Mouse (Mus musculus) brain, adult 2 months (tissue): Measurements from ENCODE around the gene Lrrc72.
"Not testable (repeated sequence)": the region's sequence is repeated elsewhere in the genome, so short reads cannot be mapped to it uniquely, and the experiment has no call there.

Source experiments
- DNase-seq: peaks from one replicate; pipeline ENCODE4 v3.0.0; 2011; ENCODE audit warnings: low read depth, low spot score

Gene Lrrc72

DNA sequence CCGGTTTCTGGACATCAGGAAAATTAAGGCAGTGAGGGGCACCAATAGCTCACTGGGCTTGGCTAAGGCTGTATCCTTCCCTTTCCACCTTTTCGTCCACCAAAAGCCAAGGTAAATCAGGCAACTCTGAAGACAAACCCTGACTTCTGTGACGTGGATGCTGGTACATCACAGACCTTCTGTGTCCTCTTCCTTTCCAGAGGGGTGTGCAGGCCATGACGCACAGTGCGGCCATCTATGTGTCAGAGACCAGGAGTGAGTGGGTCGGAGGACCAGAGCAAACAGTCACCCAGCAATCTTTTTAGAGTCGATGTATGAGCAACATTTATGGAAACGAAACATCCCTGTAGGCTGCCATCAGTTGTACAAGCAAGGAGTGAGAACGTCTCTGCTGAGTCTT, at the start of gene Lrrc72:
Gene Lrrc72 (minus strand): TSS at position 101 of the 400 bp plus-strand sequence.
- DNase-seq: no peak

DNA sequence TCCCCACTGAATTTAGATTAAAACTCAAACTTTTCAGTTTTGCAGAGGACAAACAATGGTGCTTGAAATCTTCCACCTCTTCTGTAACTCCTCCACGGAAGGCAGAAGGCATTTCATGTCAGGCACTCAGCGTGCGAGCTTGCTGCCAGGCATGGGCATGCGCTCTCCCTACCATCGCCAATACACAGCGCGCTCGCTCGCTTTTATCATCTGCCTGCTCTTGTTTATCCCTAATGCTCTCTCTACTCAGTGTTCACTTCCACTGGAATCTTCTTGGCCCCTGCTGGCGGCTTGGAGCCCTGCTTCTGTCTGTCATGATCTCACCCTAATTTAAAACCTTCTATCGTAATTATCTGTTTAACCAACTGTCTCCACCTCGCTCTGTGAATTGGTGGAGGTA, 49.1 kb upstream of the Lrrc72 start:
- DNase-seq: peak; percentile 51

GRCm38 (mm10) chr12:36291346-36291745, 38.1 kb upstream of the Lrrc72 start:
- peak; percentile 68 for DNase-seq

DNA sequence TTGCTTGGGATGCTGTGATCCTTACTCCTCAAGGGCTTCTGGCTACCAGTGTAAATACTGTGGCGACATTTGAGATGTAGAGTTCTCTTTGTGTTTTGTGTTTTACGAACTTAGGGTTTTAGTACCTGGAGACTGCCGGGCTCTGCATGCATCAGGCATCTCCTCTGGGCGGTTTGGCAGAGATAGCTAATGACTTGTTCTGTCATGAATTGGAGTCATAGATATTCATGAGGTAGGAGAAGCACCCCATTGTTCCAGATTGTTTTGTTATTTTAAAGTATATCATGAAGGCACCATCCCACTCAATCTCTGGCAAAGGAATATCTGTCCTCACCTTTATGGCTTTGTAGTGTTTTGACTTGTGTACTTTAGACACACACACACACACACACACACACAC, 37.3 kb upstream of the Lrrc72 start:
- no peak for DNase-seq

DNA sequence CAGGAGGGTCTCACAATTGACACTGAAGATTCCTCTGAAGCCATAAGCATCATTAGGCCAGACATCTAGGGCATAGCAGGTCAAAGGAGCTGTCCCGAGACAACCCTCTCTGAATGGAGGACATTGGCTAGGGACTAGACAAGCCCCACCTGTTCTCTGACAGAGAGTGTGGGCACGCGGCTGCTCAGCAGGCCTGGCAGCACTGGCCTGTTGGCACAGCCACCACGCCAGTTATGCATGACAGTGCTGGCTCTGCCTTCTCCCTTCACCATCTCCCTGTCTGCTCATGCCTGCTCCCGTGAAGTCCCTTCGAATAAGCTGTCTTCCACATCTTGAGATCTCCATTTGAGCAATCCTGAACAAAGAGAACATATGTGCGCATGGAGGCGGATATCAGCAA, 36.4 kb upstream of the Lrrc72 start:
- DNase-seq: peak; percentile 49

DNA sequence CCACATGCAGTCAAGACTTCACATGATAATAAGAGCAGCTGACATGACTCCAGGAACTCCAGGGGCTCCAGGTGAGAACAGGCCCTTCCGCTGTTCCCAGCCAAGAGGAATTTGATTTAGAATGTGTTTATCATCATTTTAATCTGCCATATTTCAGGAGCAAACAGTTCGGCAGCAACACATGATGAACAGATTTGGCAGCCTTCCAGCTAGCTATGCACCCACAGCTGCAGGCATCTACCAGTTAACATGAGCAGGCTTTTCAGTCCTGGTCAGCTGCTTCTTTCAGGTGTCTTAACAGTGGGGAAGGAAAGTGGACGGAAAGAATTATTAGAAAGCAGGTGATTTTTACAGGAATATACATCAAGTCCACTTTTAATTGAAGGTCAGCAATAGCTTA, 21.6 kb upstream of the Lrrc72 start:
- no peak for DNase-seq

DNA sequence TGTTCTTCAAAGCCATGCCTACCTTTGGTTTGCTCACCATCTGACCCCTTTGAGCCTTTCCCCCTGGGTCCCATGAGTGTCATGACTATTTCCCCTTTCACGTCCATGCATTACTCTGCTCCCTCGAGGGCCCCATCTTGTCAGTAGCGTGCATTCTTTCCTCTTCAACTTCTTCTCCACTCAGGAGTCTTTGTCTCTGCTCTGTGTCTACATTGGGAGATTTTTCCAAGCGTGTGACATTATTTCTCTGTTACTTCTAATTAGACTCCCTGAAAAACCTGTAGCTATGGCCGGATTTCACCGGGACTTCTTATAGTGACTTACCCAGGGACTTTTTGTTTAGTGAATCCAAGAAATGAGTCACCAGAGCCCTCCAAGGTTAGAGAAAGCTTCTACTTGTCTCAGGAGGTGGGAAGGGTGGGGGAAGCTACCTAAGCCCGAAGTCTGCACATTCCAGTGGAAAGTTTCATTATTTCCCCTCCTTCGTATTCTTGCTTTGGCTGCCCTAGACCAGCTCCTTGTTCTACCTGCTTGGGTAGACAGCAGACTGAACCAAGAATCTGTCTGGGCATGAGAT, 14.6 kb upstream of the Lrrc72 start:
- DNase-seq: no peak

DNA sequence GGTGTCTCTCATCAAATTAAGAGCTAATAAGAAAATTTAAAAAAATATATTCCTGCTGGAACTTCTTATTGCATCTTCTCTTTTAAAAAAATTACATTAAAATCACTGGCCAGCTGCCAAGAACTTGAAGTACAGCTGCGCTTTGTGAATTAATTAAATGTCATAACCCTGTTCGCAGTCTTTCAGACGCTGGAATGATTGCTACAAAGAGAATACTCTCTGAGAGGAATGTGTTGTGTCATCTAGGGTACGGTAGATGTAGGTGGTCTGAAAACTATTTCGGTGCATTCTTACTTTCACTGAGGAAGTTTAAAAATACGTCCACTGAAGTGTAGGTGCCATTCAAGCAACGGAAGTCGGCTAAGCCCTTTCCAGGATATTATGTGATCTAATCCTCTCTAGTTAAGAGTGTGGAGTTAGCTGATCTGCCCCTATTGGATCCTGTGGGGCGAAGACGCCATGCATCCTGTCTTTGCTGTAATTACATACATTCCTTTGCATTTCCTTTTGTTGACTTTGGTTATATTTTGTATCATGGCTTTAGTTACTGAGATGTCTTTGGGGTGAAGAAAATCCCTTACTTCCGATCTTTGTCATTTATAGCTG, 9.0 kb upstream of the Lrrc72 start:
- peak; percentile 24 for DNase-seq

GRCm38 (mm10) chr12:36255413-36255812, 2.2 kb upstream of the Lrrc72 start:
- DNase-seq: no peak

GRCm38 (mm10) chr12:36241171-36241570, 12.0 kb downstream of the Lrrc72 start:
- DNase-seq: peak; percentile 7

- DNase-seq: no peak
Observed at GRCm38 (mm10) chr12:36231386-36231785, 21.8 kb downstream of the Lrrc72 start.

- no peak for DNase-seq
Observed at GRCm38 (mm10) chr12:36224392-36224791, 28.8 kb downstream of the Lrrc72 start.

DNA sequence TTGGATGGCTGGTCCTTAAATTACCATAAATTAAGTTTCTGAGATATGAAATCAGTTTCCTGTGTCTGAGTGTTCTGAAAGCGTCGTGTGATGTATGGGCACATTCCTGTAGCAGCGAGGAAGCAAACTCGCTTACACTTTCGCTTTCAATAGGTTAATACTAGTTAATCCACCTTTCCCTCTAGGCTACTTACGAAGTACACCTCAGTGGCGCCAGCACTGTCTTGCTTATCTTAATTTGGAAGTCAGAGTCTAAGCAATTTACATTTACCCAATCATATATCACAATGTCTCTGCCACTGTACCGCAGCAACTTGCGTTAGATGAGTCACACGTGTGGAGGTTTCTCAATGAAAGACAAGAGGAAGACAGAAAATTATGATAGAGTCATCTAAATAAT, 36.3 kb downstream of the Lrrc72 start:
- DNase-seq: no peak

DNA sequence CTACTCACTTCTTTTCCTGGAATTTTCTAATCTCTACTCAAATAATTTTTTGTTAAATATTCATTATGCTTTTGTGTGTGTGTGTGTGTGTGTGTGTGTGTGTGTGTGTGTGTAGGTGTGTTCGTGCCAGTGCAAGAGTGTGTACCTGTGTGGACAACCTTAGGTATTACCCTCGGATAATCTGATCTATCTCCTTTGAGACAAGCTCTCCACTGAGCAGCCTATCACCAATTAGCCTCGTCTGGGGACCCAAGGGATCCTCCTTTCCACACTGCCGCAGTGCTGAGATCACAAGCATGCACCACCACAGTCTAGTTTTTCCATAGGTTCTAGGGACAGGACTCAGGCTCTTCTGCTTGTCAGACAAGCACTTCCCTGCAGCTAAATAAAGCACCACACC, 37.0 kb downstream of the Lrrc72 start:
- DNase-seq: no peak

GRCm38 (mm10) chr12:36215149-36215480, 38.1 kb downstream of the Lrrc72 start:
- peak; percentile 71 for DNase-seq

DNA sequence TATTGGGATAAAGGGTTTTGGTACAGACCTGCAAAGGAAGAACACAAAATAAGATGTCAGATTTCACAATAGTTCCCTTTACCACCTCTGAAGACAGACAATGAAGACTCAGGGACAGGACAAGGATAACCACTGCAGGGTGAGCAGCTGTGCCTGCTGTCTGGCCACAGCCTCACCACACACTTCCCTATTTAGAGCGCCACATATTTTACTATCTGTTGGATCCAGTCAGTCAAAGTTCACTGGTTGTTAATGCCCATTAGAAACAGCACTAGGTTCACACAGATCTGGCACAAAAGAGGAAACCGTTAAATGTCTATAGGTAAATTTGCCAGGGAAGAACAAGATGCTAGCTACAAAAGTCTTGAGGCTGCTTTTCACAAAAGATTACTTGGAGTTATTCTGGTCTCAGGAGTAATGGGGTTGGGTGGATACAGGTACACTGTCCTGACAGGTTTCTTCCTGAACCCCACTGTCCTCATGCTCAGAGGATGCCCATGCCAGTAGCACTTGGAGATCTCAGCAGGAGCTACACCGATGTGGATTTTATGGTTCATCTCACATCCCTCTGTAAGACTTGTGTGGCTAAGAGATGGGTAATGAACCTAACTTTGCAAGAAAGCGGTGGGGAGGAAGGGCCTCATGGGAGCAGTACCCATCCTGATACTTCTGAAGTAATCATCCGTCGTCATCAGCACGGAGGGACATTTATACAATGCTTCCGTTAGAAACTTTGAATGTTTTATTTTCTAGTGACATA, 38.6 kb downstream of the Lrrc72 start:
- DNase-seq: no peak

DNA sequence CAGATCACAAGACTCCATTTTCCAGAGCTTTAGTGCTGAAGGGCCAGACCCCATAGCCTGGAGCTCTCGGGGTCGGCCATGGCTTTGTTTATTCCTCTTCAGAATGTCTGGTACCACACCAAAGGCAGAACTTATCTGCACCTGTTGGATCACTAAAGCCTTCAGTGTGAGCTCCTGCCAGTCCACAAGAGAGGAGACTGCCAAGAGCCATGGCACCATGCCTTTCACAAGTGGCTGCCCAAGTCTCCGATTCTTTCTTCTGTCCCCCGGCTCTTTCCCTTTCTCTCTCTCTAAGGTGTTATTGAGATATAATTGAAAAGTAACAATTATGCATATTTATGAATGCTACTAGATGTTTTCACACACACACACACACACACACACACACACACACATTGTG, 43.1 kb downstream of the Lrrc72 start:
- no peak for DNase-seq

DNA sequence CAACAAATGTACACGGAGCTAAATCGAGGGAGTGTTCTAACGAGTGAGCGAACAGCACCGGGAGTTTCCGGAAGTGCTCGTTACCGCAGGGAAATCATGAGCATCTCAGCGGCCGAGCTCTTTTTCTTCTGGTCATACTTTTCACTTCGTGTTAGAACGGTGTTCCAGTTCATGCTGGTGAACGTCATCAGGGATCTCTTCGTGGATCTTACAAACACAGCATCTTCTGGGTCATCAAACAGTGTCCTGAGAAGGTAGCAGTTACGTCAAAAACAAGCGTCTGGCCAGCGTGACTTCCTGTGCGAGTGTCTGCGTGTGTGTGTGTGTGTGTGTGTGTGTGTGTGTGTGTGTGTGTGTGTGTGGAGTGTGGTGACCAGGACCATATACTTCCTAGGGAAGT, 44.7 kb downstream of the Lrrc72 start:
- peak; percentile 78 for DNase-seq

- DNase-seq: no peak
Observed at GRCm38 (mm10) chr12:36207800-36208148, 45.4 kb downstream of the Lrrc72 start.

DNA sequence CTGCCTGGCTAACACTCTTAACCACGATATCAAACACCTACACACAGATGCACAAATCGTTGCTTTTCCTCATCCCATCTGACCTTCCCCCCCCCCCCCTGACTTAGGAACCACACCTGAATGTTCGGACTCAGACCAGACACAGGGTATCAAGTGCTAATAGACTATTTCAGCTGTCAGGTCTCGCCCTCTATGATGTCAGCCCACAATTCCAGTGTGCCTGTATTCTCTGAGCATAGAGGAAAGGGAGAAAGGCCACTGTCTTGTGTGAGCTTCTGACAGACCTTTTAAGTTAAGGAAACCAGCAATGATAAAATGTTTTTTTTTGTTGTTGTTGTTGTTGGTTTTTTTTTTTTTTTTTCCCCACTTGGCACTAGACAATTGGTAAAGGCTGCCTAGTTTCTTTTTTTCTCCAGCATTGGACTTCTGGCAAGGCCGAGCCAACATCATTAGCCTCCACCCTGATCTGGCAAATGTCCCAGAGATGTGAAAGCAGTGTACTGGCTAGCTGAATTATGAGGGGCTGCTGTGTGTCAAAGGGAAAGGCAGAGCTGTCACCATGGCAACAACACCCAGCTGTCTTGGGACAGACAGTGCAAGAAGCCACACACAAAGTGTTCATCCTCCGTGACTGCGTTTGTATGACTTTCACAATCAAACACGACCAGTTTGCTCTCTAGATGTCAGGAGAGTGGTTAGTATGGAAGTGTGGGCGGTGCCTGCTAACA, 46.0 kb downstream of the Lrrc72 start:
- peak; percentile 76 for DNase-seq

DNA sequence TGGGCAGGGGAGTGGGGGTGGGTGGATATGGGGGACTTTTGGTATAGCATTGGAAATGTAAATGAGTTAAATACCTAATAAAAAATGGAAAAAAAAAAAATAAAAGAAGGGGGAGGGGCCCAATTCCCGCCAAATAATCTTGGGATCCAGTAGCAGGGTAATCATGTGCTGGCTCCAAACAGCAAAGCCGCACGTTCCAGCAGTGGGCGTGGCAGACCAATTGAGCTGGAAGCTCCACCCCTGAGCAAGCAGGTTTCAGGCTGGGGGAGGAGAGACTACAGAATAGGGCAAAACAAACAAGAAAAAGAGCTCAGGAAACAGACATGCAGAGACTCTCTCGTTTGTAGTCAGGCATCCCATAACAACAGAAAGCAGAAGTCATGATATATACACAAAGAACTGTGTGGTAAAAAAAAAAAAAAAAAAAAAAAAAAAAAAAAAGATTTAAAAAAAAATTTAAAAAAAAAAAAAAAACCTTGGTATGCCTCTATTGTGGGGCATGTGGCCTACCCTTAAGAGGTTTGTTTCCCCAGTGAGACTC, 47.5 kb downstream of the Lrrc72 start:
- not testable (repeated sequence) for DNase-seq

GRCm38 (mm10) chr12:36194976-36195375, 58.2 kb downstream of the Lrrc72 start:
- DNase-seq: no peak
